Mouse (Mus musculus): ENCODE measurements at regions not wholly inside any gene's neighbourhood (a gene's known extent, or its start where the extent isn't known, plus 50 kb on each side); places are given as distances from the start of the nearest gene placed in this dataset.

- DNase-seq (ENCODE audit: low spot score) = no peak
Observed at GRCm38 (mm10) chr6:101048431-101048830, 215.0 kb downstream of the Ppp4r2 start.

DNA sequence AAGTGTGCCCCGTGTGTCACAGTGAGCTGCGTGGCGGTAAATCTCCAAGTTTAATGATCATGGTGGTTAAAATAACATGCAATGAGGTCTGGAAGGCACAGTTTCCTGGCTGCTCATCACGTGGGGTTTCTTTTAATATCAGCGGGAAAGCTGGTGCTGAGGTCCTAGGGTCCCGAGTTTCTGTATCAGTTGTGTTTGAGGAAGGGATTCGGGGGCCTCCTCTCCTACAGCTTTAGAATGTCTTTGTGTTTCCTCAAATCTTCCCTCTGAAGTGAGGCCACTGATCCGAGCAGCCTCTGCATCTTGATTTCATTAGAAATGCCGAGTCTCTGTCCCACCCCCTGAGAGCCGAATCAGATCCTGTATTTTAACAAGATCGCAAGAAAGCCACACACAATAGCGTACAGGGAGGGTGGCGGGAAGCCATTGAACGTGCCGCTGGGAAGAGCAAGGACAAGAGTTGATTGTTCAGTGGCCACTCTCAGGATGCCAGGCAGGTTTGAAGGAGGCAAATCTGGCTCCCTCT is 215.5 kb downstream of the Ppp4r2 start:
- no peak for DNase-seq (ENCODE audit: low spot score)

GRCm38 (mm10) chr6:101054880-101055279 is 221.5 kb downstream of the Ppp4r2 start:
- no peak for DNase-seq (ENCODE audit: low spot score)

DNA sequence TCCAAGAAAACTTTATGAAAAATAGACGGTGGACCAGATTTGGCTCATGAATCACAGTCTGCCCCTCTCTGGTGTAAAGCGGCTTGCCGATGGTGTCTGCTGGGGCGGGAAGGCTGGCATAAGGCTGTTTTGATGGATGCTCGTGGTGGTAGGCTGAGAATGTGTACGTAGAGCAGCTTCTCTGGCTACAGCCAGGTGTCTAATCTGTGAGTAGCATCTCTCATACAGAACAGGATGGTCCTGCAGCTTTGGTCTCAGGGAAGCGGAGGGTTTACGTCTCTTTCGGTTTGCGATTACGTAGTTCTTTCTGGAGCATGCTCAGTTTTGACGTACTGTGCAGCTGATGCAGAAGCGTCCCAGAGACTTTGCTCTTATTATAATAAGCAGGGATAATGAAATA is 222.9 kb downstream of the Ppp4r2 start:
- no peak for DNase-seq (ENCODE audit: low spot score)

GRCm38 (mm10) chr6:101059058-101059457 is 225.6 kb downstream of the Ppp4r2 start:
- DNase-seq (ENCODE audit: low spot score) = no peak

GRCm38 (mm10) chr6:101062186-101062585 is 228.8 kb downstream of the Ppp4r2 start:
- DNase-seq (ENCODE audit: low spot score) = no peak

- no peak for DNase-seq (ENCODE audit: low spot score)
Observed at GRCm38 (mm10) chr6:101075753-101076516, 242.5 kb downstream of the Ppp4r2 start.

- DNase-seq (ENCODE audit: low spot score) = no peak
Observed at GRCm38 (mm10) chr6:101078294-101078693, 244.9 kb downstream of the Ppp4r2 start.

DNA sequence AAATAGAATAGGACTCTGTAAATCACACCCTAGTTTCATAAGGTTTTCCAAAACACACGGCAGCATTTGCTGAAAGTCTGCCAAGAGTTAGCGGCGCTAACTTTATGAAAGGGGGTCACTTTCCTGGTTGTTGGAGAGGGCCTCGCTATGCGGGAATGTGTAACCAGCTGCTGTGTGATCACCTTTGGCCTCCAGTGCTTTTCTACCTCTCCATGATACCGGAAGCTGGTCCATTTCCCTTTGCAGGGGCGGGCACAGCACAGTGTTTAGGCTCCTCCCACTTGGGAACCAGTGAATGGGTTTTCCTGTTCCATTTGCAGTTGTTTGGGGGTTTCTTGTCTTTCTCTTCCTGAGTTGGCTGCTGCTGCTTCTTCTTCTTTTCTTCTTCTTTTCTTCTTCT is 250.3 kb downstream of the Ppp4r2 start:
- no peak for DNase-seq (ENCODE audit: low spot score)

DNA sequence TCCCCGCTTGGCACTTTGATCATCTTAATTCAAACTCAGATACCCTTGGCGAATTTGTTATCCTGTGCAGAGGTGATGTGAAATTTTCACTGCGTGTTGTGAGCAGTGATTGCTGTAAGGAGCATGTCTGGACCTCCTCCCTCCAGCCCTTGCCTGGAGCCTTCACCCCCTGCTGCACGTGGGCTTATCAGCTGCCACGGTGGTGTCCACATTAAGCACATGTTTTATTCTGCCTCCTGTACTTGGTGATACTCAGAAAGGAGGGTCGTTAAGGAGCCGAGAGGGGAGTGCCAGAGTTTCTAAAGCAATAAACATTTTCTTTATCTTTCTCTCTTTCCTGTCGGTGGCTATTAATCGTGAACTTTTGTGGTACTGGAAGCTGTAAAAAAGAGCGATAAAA is 258.8 kb downstream of the Ppp4r2 start:
- DNase-seq (ENCODE audit: low spot score) = no peak

All from gastrocnemius, adult 18-20 months (tissue).